In the genomic region with DNA sequence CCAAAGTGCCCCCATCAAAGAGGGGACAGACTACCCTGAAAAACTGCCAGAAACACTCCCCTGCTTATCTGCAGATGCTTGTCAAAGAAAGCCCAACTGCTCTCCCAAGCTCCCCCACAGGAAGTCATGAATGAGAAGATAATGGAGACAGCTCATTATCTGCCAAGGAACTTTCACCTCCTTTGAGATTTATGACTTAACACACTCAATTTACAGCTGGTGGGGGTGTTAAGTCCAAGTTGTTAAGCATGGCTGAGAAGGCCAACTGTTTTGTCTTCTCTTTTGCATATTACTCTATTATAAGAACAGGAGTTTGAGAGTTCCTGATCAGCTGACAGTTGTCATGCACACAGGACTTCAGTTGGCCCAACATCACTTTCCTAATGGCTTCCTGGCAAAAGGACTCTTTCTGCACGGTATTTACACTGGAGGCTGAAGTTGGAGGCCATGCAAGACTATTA, we compare ENCODE assay signal across 8 mouse cellular contexts.
A peak's percentile ranks its signal among the peaks of the same experiment; 100 is the strongest.
DNase-seq lines count a peak whose midpoint lies in the region; ATAC-seq and TF ChIP-seq lines count a peak whose summit lies in the region.

No protein-coding gene starts in this region.

- H3K4me2 ChIP-seq in midbrain, postnatal 0 days (ENCODE audit: low read depth, low read length, poor library complexity, severe bottlenecking), result no peak overlapping the region

- peak overlapping the region; percentile 60 for H3K27ac ChIP-seq in layer of hippocampus, adult 2 months
- no peak overlapping the region for H3K27ac ChIP-seq in midbrain, postnatal 0 days (ENCODE audit: low read depth, low read length)

- no peak for DNase-seq in layer of hippocampus, adult 2 months (ENCODE audit: low spot score in 2 of 2)
- DNase-seq in layer of hippocampus, adult 9-10 months (ENCODE audit: low spot score), result no peak
- peak; percentile 25 for DNase-seq in embryo, embryonic 9.5 days (ENCODE audit: extremely low spot score)
- DNase-seq in kidney, postnatal 10 days, result peak; percentile 51
- peak; percentile 73 for DNase-seq in midbrain, postnatal 0 days (ENCODE audit: low spot score)
- no peak for DNase-seq in adrenal gland, postnatal 4 days (ENCODE audit: low spot score in 2 of 2)
- no peak for DNase-seq in layer of hippocampus, adult 9-11 months
- no peak for DNase-seq in right cerebral cortex, postnatal 36 days (ENCODE audit: low spot score in 2 of 2)

- no peak for ATAC-seq in midbrain, postnatal 0 days (ENCODE audit: low FRiP score)

- H3K36me3 ChIP-seq in midbrain, postnatal 0 days (ENCODE audit: insufficient read depth, low read length), result no peaks in the 10 kb centered on the region

- 0 out of 2 replicates have a peak, but pooled peaks cover 9% of the 10 kb centered on the region for H3K4me1 ChIP-seq in midbrain, postnatal 0 days (ENCODE audit: insufficient read depth, low read length)

- no peak overlapping the region for H3K9ac ChIP-seq in midbrain, postnatal 0 days (replicated peaks; ENCODE audit: low read length, poor library complexity, severe bottlenecking)

- WGBS in midbrain, postnatal 0 days, result 20% methylated on average over 1 of the region's 1 CpGs

- H3K4me3 ChIP-seq in layer of hippocampus, adult 2 months, result no peak overlapping the region
- H3K4me3 ChIP-seq in midbrain, postnatal 0 days (ENCODE audit: low read depth, low read length), result no peak overlapping the region

- TF ChIP-seq CTCF in layer of hippocampus, adult 2 months (conservative IDR thresholded peaks at IDR 0.05), result no peak
- no peak for TF ChIP-seq CTCF in midbrain, postnatal 0 days (IDR thresholded peaks at IDR 0.05)

- no peaks in the 10 kb centered on the region for H3K27me3 ChIP-seq in midbrain, postnatal 0 days (ENCODE audit: insufficient read depth, low read length)

- H3K9me3 ChIP-seq in midbrain, postnatal 0 days (ENCODE audit: low read length), result no peaks in the 10 kb centered on the region

Comparison
In these comparisons a context has a peak if more than half of its experiments do, and no peak if none do; other contexts are left out.
1. DNase-seq: peak in embryo, embryonic 9.5 days (single experiment), kidney, postnatal 10 days (single experiment) and midbrain, postnatal 0 days (single experiment); none in layer of hippocampus, adult 2 months (0 of 2), layer of hippocampus, adult 9-10 months (single experiment), adrenal gland, postnatal 4 days (0 of 2), layer of hippocampus, adult 9-11 months (single experiment) and right cerebral cortex, postnatal 36 days (0 of 2).